Mouse (Mus musculus) adrenal gland, postnatal 10 days (tissue): ENCODE results near the gene Wapl. TPM values are rescaled to one million over a fixed set of nuclear protein-coding genes. Genes with fewer than 3 reads are reported as not detected.

Experiments
- DNase-seq: peaks from one replicate; pipeline ENCODE4 v3.0.0; 2021; ENCODE audit warnings: mixed read lengths
- total RNA-seq, 2 experiments: library from RNA; stranded (reverse); gene quantifications; 2 replicates each; pipeline ENCODE4 v1.2.3; 2021

Gene Wapl
- total RNA-seq, 2 experiments from 2014 or later = 71.0 to 71.4 TPM

DNA sequence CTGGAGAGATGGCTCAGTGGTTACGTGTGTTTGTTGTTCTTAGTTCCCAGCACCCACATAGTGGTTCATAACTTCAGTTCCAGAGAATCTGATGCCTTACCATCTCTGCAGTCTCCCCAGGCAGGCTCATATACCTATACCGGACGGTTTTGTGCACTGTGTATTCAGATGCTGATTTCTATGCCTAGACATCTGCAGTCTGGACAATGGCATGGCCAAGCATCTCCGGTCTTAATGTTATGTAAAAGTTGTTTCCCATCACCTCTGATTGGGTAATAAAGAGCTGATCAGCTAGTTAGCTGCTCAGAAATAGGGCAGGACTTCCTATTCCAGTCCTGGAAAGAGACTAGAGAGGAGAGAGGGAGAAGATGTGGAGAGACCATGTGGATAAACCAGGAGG lies 20.2 kb downstream of the Wapl start:
- DNase-seq = no peak

DNA sequence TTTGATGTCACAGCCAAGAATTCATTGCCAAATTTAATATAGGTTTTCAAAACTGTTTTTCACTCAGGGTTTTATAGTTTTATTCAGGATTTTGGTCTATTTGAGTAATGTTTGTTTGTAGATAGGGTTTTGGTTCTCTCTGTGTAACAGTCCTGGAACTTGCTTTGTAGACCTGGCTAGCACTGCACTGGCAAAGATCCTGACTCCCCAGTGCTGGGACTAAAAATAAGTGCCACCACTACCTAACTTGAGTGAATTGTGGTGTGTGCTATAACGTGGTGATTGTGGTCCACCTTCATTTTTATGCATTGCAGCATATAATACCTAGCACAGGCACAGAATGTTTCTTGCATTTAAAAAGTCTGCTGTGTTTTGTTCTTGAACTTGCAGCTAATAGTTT lies 23.6 kb downstream of the Wapl start:
- DNase-seq = no peak

DNA sequence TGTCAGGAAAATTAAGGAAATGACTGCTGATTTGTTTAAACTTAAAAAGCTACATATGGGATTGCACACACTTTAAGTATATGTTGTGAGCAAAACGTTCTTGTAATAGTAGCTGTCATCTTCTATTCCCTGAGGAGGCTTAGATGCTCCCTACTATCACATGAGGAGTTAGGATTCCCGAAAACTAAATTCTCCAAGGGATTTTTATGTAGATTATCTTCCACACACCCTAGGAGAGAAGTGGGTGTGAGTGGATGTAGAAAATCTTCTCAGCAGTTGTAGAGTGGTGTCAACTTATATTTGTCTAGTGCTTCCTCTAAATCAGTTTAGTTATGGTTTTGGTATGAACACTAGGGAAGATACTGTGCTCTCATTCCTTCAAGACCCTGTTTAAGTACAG lies 36.5 kb downstream of the Wapl start:
- DNase-seq = no peak

DNA sequence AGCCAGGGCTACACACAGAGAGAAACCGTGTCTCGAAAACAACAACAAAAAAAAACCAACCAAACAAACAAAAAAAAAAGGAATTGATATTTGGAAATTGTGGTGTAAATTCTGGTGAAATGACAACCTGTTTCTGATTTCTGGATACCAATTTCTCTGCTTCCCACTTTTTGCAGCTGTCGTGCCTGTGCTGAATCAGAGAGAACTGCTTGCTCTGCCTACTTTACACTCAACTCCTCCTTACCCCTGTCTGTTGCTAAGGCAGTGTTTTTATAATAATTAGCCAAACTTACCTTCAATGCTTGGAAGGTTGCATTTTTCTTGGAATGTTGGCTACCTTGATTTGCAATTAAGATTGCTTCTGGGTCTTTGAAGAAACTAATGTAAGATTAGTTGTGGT lies 38.3 kb downstream of the Wapl start:
- no peak for DNase-seq

DNA sequence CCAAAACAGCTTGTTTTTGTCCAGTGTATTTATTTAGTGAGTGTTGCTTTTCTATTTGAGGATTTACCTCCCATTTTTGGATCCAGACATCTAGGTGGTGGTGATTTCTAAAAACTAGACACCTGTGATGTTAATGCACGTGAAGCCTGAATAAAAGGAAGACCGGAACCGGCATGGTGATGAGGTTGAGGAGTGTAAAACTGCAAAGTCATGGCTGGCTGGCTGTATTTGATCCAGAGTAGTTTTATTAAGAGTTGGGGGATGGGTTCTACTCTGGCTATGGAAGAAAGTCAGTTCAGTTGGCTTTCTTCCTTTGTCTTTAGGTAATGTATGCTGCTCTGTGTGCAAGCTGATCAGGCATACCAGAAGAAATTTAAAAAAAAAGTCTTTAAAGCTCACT lies 39.1 kb downstream of the Wapl start:
- DNase-seq = no peak

DNA sequence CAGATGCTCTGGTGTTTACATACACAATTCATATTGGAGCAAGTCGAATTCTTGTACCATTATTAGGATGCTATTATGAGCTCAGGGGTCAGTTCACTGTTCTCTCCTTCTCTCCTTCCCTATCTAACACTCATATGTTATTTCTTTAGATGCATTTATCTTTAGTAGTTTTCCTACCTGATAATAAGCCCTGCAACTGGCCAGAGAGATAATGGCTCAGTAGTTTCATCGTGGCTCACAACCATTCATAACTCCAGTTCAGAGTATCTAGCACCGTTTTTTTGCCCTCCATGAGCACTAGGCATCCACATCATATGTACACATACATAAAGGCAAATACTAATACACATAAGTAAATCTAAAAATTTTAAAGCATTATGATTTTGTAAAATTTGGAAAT lies 44.4 kb downstream of the Wapl start:
- no peak for DNase-seq

DNA sequence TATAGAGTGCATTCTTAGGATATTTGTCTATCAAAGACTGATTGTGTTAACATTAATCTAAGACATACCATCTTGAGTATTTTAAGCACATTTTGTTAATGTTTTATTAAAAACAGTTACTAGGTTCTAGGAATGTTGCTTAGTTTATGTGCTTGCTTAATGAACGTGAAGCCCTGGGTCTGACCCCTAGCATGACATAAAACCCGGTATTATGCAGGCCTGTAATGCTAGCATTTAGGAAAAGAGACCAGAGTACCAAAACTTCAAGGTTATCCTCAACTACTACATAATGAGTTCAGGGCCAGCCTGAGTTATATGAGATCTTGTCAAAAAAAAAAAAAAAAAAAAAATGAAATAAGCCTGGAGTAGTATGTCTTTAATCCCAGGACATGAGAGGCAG lies 54.0 kb downstream of the Wapl start:
- DNase-seq = no peak

DNA sequence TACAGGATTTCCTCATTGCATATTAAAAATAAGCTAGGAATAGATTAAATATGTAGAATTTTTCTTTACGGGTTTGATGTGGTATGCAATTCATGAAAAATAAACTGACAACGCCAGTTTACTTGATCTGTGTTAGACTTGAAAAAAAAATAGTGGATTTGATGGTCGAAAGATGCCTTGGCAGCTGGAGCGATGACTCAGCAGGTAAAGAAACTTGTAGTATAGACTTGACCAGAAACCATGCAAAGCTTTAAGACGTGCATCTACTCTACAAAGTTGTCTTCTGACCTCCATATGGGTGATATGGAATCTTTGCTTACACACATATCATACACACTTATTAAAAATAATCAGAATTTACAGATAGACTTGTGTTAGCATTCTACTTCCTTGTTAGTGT lies 61.7 kb downstream of the Wapl start:
- no peak for DNase-seq

DNA sequence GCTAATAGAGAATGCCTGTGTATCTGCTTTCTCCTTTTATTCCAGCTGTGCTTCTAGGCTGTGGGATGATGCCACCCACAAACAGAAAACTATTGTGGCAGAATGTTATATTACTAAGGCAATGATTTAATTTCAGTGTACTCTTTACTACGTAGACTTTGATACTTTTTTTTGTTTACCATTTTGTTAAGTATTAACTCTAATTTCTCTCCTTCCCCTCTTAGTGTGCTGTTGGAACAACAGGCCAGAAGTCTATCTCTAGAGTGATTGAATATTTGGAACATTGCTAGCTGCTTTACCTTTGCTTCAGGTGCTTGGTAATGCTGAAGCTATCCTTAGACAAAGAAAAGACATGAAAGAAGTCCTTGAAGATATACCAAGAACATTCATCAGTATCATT lies 71.7 kb downstream of the Wapl start:
- no peak for DNase-seq

DNA sequence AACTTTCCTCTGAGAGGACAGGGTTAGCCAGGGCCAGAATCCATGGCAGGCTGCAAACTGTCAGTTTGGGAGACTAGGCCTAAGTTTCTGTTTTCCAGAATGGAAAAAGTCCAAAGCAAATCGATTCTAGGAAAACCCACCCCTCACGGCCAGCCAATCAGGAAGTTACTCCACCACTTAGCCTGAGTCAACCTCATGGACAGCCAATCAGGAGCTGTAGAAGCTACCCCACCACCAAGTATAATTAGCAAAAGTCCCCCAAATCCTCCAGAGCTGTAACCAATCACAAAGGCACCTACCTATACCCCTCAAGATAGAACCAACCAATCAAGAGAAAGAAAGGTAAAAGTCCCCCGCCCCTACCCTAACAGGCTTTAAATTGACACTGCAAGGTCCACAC lies 82.0 kb downstream of the Wapl start:
- DNase-seq = no peak

DNA sequence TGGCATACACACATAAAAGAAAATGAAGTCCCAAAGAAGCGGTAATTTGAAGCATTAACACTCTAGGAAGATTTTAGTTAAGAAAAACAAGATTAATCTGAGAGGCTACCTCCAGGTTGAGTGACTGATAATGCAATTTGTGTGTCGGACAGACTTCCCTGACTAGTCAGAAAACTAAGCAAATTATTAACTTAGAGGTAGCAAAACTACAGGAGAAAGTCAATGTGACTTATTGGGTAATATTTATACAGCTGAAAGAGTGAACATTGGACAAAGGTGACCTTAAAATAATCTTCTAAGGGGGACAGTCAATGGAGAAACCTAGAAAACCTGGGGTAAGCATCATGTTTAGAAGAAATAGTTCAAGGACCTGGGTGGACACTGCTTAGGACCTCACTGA lies 86.2 kb downstream of the Wapl start:
- DNase-seq = no peak

DNA sequence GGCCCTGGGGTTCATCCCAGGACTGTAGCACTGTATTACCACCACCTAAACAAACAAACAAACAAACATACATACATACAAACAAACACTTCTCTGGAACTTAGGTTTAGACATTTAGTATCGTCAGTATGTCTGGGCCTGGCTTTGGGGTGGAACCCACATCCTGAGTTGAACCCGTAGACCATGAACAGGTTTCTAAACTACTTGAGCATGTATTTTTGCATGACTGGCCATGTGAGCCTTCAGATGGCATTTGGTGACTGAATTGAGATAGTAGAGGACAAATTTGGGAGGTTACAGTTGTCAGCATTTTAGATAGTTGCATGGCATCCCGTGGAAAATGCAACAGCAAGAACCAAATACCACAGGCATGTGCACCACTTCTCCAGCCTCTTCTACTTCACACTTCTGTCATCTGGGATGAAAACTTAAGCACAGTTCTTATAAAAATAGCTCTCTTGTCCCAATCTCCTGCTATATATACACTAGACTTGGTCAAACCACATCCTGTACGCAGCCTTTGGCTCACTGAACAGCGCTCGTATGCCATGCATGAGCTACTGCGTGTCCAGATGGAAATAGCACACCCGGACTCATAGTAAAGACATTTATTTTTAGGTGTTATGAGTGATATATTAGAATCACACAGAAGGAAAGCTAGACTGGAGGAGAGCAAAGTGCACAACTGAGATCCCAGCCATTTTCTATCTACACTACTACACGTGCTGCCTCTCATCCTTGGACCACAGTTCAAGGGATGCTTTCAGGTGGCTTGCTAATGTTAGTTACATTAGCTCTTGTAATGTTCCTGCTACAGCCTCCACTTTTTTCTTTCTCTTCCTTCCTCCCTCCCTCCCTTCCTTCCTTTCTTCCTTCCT lies 87.6 kb downstream of the Wapl start:
- no peak for DNase-seq

DNA sequence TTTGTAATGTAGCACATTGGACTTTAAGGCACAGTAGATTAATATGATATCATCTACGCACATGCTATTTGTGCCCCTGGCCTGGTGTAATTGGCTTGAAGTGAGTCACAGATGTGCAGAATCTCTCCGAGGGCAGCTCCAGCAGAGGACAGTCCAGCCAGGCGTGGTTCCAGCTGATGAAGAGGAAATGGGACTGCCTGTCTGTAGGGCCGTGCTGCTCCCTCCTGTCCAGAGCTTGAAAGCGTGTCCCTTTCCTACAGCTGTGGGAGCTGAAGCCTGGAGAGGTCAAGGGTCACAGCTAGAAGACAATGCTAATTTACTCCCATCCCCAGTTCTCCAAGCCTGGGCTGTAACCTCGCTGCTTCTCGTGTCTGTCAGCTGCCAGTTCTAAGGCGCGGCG lies 89.0 kb downstream of the Wapl start:
- DNase-seq = peak; percentile 24

DNA sequence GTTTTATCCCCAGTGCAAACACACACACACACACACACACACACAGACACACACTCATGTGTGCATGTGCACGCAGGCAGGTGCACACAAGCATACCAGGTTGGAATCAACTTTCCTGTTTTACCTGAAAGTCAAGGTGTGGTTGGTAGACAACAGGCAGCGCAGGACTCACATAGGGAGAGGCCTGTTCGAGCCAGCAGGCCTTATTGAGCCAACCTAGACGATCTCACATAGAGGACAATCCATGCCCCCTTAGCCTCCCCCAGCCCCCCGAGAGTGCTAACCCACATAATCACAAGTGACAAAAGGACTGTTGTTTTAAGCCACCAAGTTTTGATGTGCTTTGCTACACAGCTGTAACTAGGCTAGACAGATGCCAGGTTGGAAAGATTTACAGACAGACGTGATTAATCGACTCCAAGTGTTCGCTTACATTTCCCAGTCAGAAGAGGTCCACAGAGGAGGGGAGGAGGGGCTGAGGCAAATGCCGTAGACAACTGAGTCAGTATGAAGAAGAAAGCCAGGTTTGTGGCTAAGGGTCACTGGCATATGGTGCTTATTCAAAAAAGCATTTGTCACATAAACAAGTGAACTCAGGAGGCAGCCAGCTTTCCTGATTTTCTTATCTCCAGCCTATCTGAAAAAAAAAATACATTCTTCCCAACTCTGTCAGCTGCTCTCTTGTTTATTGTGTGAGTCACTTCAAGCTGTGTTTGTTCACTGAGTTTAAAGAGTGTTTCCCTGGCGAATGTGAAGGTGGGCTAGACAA lies 90.2 kb downstream of the Wapl start:
- no peak for DNase-seq

DNA sequence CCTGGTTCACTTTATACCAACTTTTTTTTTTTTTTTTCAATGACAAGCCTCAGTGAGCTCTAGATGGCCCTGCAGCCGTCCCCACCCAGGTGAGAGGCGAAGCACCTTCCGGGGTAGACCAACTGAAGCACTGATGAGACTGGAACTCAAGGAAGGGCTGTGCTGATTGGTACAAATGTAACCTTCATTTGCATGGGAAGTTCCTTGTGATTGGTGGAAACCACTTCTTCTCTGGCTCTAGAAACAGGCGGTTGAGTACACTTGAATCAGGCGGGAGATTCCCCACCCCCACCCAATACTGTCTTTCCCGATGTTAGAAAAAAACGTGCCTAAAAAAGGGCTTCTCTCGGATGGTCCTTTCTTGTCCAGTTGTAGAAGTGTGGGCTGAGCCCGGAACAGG lies 91.2 kb downstream of the Wapl start:
- DNase-seq = no peak

DNA sequence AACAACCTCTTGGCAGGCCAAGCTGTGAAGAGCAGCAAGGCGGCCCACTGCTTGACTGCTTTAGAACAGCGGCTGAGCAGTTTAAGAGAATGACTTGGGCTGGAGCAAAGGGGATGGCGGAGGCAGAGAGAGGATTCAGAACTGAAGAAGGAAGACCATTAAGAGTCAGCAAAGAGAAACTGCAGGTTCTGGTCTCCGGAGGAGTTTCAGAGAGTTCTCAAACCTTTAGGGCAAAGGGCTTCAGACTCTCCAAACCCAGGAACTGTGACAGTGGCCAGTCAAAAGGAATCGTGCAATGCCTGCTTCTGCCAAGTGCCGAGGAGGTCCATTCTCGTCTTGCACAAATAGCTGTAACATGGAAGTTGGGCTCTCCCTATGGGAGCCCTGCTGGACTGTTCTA lies 91.7 kb downstream of the Wapl start:
- no peak for DNase-seq

DNA sequence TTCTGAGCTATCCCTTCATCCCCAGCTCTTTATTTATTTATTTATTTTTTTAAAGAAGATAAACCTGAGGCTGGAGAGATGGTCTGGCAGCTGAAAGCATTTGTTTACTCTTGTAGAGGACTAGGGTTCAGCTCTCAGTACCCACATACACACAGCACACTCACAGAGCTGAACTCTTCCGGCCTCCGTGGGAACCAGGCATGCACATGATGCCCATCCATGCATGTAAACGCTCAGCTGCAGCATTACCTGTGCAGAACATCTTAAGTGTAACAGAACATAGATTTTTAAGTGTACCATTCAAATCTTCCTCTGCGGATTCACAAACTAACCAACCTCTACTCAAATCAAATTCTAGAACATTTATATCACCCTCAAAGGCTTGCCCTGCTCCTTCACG lies 92.5 kb downstream of the Wapl start:
- DNase-seq = no peak

DNA sequence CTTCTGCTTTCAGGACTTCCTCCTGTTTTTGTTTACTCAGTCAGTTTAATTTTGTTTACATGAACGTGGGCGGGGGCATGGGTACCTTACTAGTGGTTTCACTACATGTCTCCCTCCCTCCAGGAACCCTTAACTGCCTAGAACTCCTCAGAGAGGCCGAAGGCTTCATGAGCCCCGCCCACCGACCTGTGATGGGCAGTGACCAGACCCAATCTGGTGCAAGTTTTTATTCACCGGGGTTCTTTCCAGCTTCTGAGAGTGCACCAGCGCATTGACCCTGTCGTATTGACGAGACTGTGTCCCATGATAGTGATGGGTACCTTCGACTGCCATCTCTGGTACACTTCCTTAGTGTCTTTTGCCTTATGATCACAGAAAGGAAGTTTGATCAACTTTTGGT lies 94.6 kb downstream of the Wapl start:
- peak; percentile 86 for DNase-seq

DNA sequence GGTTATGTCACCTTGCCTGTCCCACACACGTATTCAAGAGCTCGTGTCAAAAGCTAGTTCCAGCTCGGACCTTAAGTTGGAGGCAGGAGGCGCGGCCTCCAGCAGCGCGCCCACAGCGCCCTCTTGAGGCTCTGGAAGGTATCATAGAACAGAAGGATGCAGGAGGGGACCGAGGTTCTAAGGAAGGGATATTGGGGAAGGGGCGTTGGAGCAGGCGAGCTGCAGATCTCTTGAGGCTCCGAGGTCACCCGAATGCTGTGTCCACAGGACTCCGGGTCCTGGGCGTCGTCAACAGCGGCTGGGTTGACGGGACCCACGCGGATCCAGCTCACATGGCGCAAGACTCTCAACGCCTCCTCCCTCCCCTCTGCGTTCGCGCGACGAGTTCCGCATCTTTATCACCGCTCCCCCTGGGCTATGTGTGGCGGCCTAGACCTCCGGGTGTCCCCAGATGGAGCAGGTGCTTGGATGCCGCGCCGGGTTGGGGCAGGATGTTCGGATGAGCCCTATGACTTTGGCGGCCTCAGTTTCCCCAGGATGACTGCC lies 95.4 kb downstream of the Wapl start:
- peak; percentile 85 for DNase-seq

DNA sequence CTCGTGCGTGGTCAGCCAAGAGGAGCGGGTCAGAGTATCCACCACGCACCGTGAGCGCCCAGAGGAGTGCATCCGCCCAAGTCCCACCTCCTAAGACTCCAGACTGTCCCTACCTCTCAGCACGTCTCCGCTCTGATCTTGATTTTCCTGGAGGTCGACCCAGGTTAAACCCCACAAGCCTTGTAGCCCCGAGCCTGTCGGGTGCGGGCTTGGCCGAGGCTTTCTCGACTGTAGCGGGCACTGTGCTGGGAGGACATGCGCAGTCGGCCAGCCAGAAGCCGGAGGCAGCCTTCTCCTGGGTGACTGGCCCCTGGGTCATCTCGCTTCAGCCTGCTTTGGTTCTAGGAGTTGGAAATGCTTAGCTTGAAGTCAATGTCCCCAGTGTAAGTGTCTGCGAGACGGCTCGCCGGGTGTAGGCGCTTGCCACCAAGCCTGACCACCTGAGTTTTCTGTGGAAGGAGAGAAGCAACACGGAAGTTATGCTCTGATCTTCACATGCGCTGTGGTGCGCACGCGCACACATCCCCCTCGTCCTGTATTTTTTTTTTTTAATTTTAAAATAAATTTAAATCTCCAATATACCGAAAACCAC lies 95.9 kb downstream of the Wapl start:
- peak; percentile 52 for DNase-seq

DNA sequence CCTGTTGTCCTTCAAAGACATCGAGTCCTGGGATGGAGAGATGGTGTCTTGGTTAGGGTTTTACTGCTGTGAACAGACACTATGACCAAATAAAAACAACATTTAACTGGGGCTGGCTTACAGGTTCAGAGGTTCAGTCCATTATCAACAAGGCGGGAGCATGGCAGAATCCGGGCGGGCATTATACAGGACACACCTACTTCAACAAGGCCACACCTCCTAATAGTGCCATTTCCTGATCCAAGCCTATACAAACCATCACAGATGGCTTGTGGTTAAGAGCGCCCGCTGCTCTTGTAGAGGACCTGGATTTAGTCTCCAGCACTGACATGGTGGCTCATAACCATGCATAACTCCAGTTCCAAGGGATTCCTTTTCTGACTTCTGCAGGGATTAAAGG lies 96.7 kb downstream of the Wapl start:
- no peak for DNase-seq

DNA sequence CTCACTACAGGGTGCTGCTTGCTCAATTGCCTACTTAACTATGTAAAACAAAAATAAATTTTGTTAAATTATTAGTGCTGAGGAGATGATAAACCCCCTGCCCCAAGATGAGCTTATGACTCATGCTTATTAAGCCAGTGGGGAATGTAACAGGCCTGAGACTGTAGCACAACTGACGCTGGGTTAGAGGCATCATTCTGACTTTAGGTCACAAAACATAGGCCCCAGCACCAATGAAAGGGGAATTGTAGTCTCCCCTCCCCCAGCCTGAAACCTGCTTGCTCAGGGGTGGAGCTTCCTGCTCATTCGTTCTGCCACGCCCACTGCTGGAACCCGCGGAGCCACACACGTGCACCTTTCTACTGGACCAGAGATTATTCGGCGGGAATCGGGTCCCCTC lies 97.9 kb downstream of the Wapl start:
- no peak for DNase-seq

DNA sequence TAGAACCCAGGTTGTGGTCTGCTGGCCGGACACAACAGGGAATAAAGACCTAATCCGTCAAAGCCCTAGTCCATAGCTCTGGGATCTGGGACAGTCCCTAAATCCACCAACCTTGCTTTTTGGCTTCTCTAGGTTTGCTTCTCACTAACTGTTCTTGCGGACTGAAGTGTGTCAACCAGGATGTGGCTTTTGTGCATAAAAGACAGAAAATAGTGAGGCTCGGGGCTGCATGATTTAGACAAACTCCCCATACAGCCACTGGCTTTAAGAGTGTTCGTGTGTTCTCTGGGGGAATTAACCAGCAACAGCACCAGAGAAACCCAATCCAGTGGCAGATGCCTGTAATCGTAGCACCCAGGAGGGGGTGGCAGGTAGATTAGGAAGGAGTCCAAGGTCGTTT lies 98.4 kb downstream of the Wapl start:
- DNase-seq = no peak
